Mouse (Mus musculus): Measurements from ENCODE around the gene Kctd6. TPM values are rescaled to one million over a fixed set of nuclear protein-coding genes. Genes with fewer than 3 reads are reported as not detected.
"Not testable (repeated sequence)": the region's sequence is repeated elsewhere in the genome, so short reads cannot be mapped to it uniquely, and the experiment has no call there.

The Kctd6 gene
- polyA plus RNA-seq, 1 experiment from 2014 or later: 21.7 TPM

- not testable (repeated sequence) for H3K27me3 ChIP-seq; ATAC-seq (ENCODE audit: insufficient number of reproducible peaks, insufficient read depth, low FRiP score, low TSS enrichment, low read depth)
- 84% methylated on average over 8 of the region's 8 CpGs for WGBS
Measured at GRCm38 (mm10) chr14:8271281-8271680, 57.3 kb downstream of the Kctd6 start.

More at GRCm38 (mm10) chr14:8271281-8271680, 57.3 kb downstream of the Kctd6 start:
- not testable (repeated sequence) for H3K9ac ChIP-seq (replicated peaks); H3K4me2 ChIP-seq; H3K27ac ChIP-seq; H3K9me3 ChIP-seq; H3K4me1 ChIP-seq (replicated peaks); H3K36me3 ChIP-seq; H3K4me3 ChIP-seq (replicated peaks)

Other genes starting within 250 kb of the Kctd6 start
- not detected in 2 replicates for gene Dnase1l3, start 219.6 kb upstream of the Kctd6 start, polyA plus RNA-seq (2016; fragmentation: Nextera tagmentation; extraction: Ambion mirVana)
- 17.8 and 18.4 TPM in 2 replicates for gene Abhd6, start 211.2 kb upstream of the Kctd6 start, polyA plus RNA-seq (2016; fragmentation: Nextera tagmentation; extraction: Ambion mirVana)
- 50.1 and 51.2 TPM in 2 replicates for gene Rpp14, start 133.8 kb upstream of the Kctd6 start, polyA plus RNA-seq (2016; fragmentation: Nextera tagmentation; extraction: Ambion mirVana)
- 22.8 and 23.0 TPM in 2 replicates for gene Pxk, start 115.9 kb upstream of the Kctd6 start, polyA plus RNA-seq (2016; fragmentation: Nextera tagmentation; extraction: Ambion mirVana)
- gene Pdhb, start 41.1 kb upstream of the Kctd6 start, polyA plus RNA-seq (2016; fragmentation: Nextera tagmentation; extraction: Ambion mirVana): 200 TPM in 2 replicates
- gene Acox2, start 45.2 kb downstream of the Kctd6 start, polyA plus RNA-seq (2016; fragmentation: Nextera tagmentation; extraction: Ambion mirVana): not detected in 2 replicates
- gene Fam107a, start 103.9 kb downstream of the Kctd6 start, polyA plus RNA-seq (2016; fragmentation: Nextera tagmentation; extraction: Ambion mirVana): 0.23 and 0.35 TPM in 2 replicates
- gene Oit1, start 164.6 kb downstream of the Kctd6 start, polyA plus RNA-seq (2016; fragmentation: Nextera tagmentation; extraction: Ambion mirVana): 0.23 TPM in 1 of 2 replicates, not detected in the other

Data from limb, embryonic 12.5 days (tissue).